Mouse (Mus musculus) forebrain, postnatal 0 days (tissue): ENCODE measurements around the gene Spata48. TPM values are rescaled to one million over a fixed set of nuclear protein-coding genes. Genes with fewer than 3 reads are reported as not detected.

Experiments used
- ATAC-seq: fragments of 200-750 bp; cut with Nextera tagmentation; 2 replicates; pipeline ENCODE4 v1.8.0; 2017; ENCODE audit warnings: mild to moderate bottlenecking, moderate library complexity
- DNase-seq: peaks from one replicate; pipeline ENCODE4 v3.0.0-alpha.2; 2015
- H3K27ac ChIP-seq: fragments of 300-500 bp; sonication (generic); 2 replicates; pipeline ENCODE4 v1.5.1; 2014; ENCODE audit warnings: low read depth, mild to moderate bottlenecking, antibody characterized with exemption, low read length, moderate library complexity, mixed read lengths
- H3K27me3 ChIP-seq: fragments of 300-500 bp; sonication (generic); 2 replicates; pipeline ENCODE4 v1.6.1; 2014; ENCODE audit warnings: mild to moderate bottlenecking, low read length, mixed read lengths; ENCODE audit not compliant: insufficient read depth
- H3K36me3 ChIP-seq: fragments of 300-500 bp; sonication (generic); 2 replicates; pipeline ENCODE4 v1.6.1; 2014; ENCODE audit warnings: mild to moderate bottlenecking, moderate library complexity; ENCODE audit not compliant: insufficient read depth
- H3K4me1 ChIP-seq: fragments of 300-500 bp; sonication (generic); 2 replicates; pipeline ENCODE4 v1.6.1; 2014; ENCODE audit warnings: antibody characterized with exemption; ENCODE audit not compliant: insufficient read depth
- H3K4me2 ChIP-seq: fragments of 300-500 bp; sonication (generic); 2 replicates; pipeline ENCODE4 v1.6.1; 2014; ENCODE audit warnings: low read depth, mild to moderate bottlenecking, moderate library complexity
- H3K4me3 ChIP-seq: fragments of 300-500 bp; sonication (generic); 2 replicates; pipeline ENCODE4 v1.5.1; 2014; ENCODE audit warnings: low read depth, low read length, mixed read lengths
- H3K9ac ChIP-seq: fragments of 300-500 bp; sonication (generic); 2 replicates; pipeline ENCODE4 v1.6.1; 2014; ENCODE audit warnings: mild to moderate bottlenecking
- H3K9me3 ChIP-seq: fragments of 300-500 bp; sonication (generic); 2 replicates; pipeline ENCODE4 v1.6.1; 2016; ENCODE audit warnings: low read length
- CTCF ChIP-seq: sonication (generic); IDR thresholded peaks from 2 replicates; pipeline ENCODE4 v1.5.1; 2016; ENCODE audit warnings: antibody characterized with exemption, control low read depth, low read depth
- WGBS: fragments of 180-500 bp; shearing (Covaris S2); extraction: QIAGEN DNeasy Blood & Tissue Kit; methylation state at CpG from one replicate; pipeline ENCODE4 v1.1.7; 2014; 5-methylcytosine and 5-hydroxymethylcytosine counted together
- polyA plus RNA-seq: library from polyadenylated mRNA; unstranded; fragments of >200 nt; fragmentation: Nextera tagmentation; extraction: Ambion mirVana; gene quantifications from 2 replicates; pipeline ENCODE4 v1.2.1, GENCODE M21; 2015
- total RNA-seq: library from RNA; depleted of rRNA; stranded (reverse); fragments of >200 nt; gene quantifications from 2 replicates; pipeline ENCODE4 v1.2.3, GENCODE M21; 2014

Spata48 gene
- total and polyA plus RNA-seq, 2 experiments from 2014 or later = 0.48 to 7.6 TPM

GRCm38 (mm10) chr11:11536295-11536694 is 74.4 kb downstream of the Spata48 start:
- H3K27me3 ChIP-seq = no peaks in the 10 kb centered on the region
- H3K4me1 ChIP-seq = no peaks in the 10 kb centered on the region
- no peak overlapping the region for H3K9ac ChIP-seq
- no peaks in the 10 kb centered on the region for H3K9me3 ChIP-seq
- no peak for TF ChIP-seq CTCF
- DNase-seq (no peak), ATAC-seq (no peak)
- H3K27ac ChIP-seq = no peak overlapping the region
- no peak overlapping the region for H3K4me2 ChIP-seq
- no peak overlapping the region for H3K4me3 ChIP-seq
- 82% methylated on average over 1 of the region's 1 CpGs for WGBS
- H3K36me3 ChIP-seq = no peaks in the 10 kb centered on the region

GRCm38 (mm10) chr11:11545948-11546347 is 84.1 kb downstream of the Spata48 start:
- no peak overlapping the region for H3K27ac ChIP-seq
- H3K4me3 ChIP-seq = no peak overlapping the region
- H3K9me3 ChIP-seq = no peaks in the 10 kb centered on the region
- no peak overlapping the region for H3K9ac ChIP-seq
- DNase-seq = no peak
- WGBS = 90% methylated on average over 3 of the region's 3 CpGs
- H3K36me3 ChIP-seq = no peaks in the 10 kb centered on the region
- no peak overlapping the region for H3K4me2 ChIP-seq
- ATAC-seq = no peak
- H3K27me3 ChIP-seq = no peaks in the 10 kb centered on the region
- TF ChIP-seq CTCF = no peak
- H3K4me1 ChIP-seq = no peaks in the 10 kb centered on the region

DNA sequence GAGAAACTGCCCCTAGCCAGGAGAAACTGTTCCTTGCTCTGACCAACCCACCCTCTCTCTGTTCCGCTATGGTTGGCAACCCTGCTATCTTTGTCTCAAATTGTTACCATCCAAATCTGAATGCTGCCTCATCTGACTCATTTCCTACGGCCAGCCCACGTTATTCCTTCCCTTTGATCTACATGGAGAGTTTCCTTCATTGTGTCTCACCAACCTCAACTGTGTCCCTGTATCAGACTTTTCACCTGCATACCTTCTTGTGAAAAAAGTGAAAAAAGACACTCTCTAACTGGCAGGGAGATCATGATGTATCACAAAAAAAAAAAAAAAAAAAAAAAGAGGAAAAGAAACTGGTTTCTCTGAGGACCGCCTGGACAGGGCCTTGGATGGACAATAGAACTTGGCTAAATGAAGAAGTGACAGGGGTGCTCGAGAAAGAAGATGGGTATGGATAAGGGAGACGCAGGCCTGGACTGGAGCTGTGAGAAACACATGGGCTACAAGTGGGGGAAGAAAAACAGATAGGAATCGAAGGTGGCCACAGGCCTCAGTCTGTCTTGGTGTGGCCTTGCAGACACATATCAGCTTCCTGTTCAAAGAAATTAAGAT is 85.1 kb downstream of the Spata48 start:
- Histone ChIP-seq H3K27me3 (no peaks in the 10 kb centered on the region), H3K4me3 (no peak overlapping the region), H3K9me3 (no peaks in the 10 kb centered on the region), H3K4me2 (no peak overlapping the region), H3K27ac (no peak overlapping the region), H3K36me3 (no peaks in the 10 kb centered on the region), H3K9ac (no peak overlapping the region), H3K4me1 (no peaks in the 10 kb centered on the region)
- no peak for ATAC-seq
- DNase-seq = no peak
- WGBS = 88% methylated on average over 7 of the region's 7 CpGs
- TF ChIP-seq CTCF = no peak

DNA sequence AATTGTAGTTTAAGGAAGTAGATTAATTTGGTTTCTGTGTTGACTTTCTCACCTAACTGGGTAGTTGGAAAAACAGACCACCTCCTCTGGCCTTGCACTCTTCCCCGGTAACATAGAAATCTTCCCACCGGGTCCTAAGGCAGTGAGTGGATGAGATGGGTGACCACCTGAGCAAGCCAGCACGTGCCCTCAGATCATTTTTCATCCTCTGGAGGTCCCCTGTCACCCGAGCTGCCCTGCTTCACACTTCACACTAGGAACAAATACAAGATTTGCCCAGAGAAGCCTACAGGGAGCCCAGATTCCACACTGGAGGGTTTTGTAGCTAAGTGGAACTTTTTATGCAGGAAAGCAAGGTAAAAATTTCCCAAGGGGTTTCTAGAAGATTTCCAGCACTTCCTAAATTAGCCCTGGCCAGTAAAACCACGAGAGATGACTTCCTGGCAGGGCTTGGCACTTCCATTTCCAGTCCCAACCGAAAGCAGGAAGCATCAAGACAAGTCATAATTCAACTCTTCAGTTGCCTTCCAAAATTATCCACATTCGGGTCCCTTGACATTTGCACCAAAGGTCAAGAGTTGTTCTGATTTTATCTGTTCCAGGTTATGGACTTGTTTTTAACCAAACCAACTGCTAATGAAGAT is 85.8 kb downstream of the Spata48 start:
- 78% methylated on average over 7 of the region's 7 CpGs for WGBS
- H3K9ac ChIP-seq = no peak overlapping the region
- H3K4me3 ChIP-seq = no peak overlapping the region
- DNase-seq = no peak
- TF ChIP-seq CTCF = no peak
- no peaks in the 10 kb centered on the region for H3K4me1 ChIP-seq
- H3K4me2 ChIP-seq = no peak overlapping the region
- H3K9me3 ChIP-seq = no peaks in the 10 kb centered on the region
- H3K27me3 ChIP-seq = no peaks in the 10 kb centered on the region
- H3K36me3 ChIP-seq = no peaks in the 10 kb centered on the region
- no peak overlapping the region for H3K27ac ChIP-seq
- ATAC-seq = no peak

GRCm38 (mm10) chr11:11555563-11555962 is 93.7 kb downstream of the Spata48 start:
- Histone ChIP-seq H3K9me3 (no peaks in the 10 kb centered on the region), H3K4me1 (no peaks in the 10 kb centered on the region), H3K4me3 (no peak overlapping the region), H3K9ac (no peak overlapping the region), H3K27me3 (no peaks in the 10 kb centered on the region), H3K4me2 (no peak overlapping the region), H3K36me3 (no peaks in the 10 kb centered on the region), H3K27ac (no peak overlapping the region)
- WGBS = 82% methylated on average over 8 of the region's 8 CpGs
- no peak for DNase-seq
- ATAC-seq = no peak
- no peak for TF ChIP-seq CTCF

DNA sequence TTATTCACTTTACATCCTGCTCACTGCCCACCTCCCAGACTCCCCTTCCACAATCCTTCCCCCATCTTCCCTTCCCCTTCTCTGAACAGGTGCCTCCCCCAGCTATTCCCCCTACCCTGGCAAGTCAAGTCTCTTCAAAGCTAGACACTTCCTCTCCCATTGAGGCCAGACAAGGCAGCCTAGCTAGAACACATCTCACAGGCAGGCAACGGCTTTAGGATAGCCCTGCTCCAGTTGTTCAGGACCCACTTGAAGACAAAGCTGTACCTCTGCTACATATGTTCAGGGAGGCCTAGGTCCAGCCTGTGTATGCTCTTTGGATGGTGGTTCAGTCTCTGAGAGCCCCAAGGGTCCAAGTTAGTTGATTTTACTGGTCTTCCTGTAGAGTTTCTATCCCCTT is 94.3 kb downstream of the Spata48 start:
- Histone ChIP-seq H3K36me3 (no peaks in the 10 kb centered on the region), H3K4me2 (no peak overlapping the region), H3K4me1 (no peaks in the 10 kb centered on the region), H3K9me3 (no peaks in the 10 kb centered on the region), H3K27ac (no peak overlapping the region), H3K9ac (no peak overlapping the region), H3K4me3 (no peak overlapping the region), H3K27me3 (no peaks in the 10 kb centered on the region)
- WGBS = 89% methylated on average over 1 of the region's 1 CpGs
- no peak for TF ChIP-seq CTCF
- no peak for DNase-seq
- no peak for ATAC-seq

GRCm38 (mm10) chr11:11557173-11557967 is 95.5 kb downstream of the Spata48 start:
- no peaks in the 10 kb centered on the region for H3K4me1 ChIP-seq
- no peaks in the 10 kb centered on the region for H3K36me3 ChIP-seq
- H3K9me3 ChIP-seq = no peaks in the 10 kb centered on the region
- 50% methylated on average over 11 of the region's 11 CpGs for WGBS
- H3K27me3 ChIP-seq = no peaks in the 10 kb centered on the region
- no peak overlapping the region for H3K4me2 ChIP-seq
- H3K9ac ChIP-seq = no peak overlapping the region
- H3K4me3 ChIP-seq = no peak overlapping the region
- no peak overlapping the region for H3K27ac ChIP-seq
- DNase-seq (peak; percentile 18), ATAC-seq (no peak)
- TF ChIP-seq CTCF = peak; percentile 45
